Mouse (Mus musculus) hindbrain, embryonic 10.5 days (tissue): ENCODE measurements around the gene Bsdc1. TPM values are rescaled to one million over a fixed set of nuclear protein-coding genes. Genes with fewer than 3 reads are reported as not detected.

ENCODE experiments used
- polyA plus RNA-seq: library from polyadenylated mRNA; unstranded; fragments of >200 nt; fragmentation: Nextera tagmentation; extraction: Ambion mirVana; gene quantifications from 2 replicates; pipeline ENCODE4 v1.2.1, GENCODE M21; 2016

The Bsdc1 gene
- polyA plus RNA-seq, 1 experiment from 2014 or later: 24.8 TPM

Other genes starting within 250 kb of the Bsdc1 start
- 3.0 and 3.7 TPM in 2 replicates for gene C77080, start 200.2 kb upstream of the Bsdc1 start, polyA plus RNA-seq
- 0.37 and 0.63 TPM in 2 replicates for gene Sync, start 174.0 kb upstream of the Bsdc1 start, polyA plus RNA-seq
- 470 and 520 TPM in 2 replicates for gene Rbbp4, start 126.2 kb upstream of the Bsdc1 start, polyA plus RNA-seq
- 45.4 and 54.7 TPM in 2 replicates for gene Zbtb8os, start 125.9 kb upstream of the Bsdc1 start, polyA plus RNA-seq
- 7.7 and 11.8 TPM in 2 replicates for gene Zbtb8a, start 83.5 kb upstream of the Bsdc1 start, polyA plus RNA-seq
- 1.8 and 2.1 TPM in 2 replicates for gene Zbtb8b, start 20.7 kb upstream of the Bsdc1 start, polyA plus RNA-seq
- not detected in 2 replicates for gene Tssk3, start 29.4 kb downstream of the Bsdc1 start, polyA plus RNA-seq
- gene Fam229a, start 29.6 kb downstream of the Bsdc1 start, polyA plus RNA-seq: 0.41 TPM in 1 of 2 replicates, not detected in the other
- gene Marcksl1, start 52.0 kb downstream of the Bsdc1 start, polyA plus RNA-seq: 1,645 and 2,027 TPM in 2 replicates
- gene Hdac1, start 81.1 kb downstream of the Bsdc1 start, polyA plus RNA-seq: 241 and 286 TPM in 2 replicates
- gene Lck, start 112.1 kb downstream of the Bsdc1 start, polyA plus RNA-seq: 6.5 and 6.6 TPM in 2 replicates
- gene Fam167b, start 117.0 kb downstream of the Bsdc1 start, polyA plus RNA-seq: 0.46 and 1.0 TPM in 2 replicates
- gene Eif3i, start 139.1 kb downstream of the Bsdc1 start, polyA plus RNA-seq: 268 and 293 TPM in 2 replicates
- gene Tmem234, start 139.1 kb downstream of the Bsdc1 start, polyA plus RNA-seq: 226 and 229 TPM in 2 replicates
- gene Dcdc2b, start 152.7 kb downstream of the Bsdc1 start, polyA plus RNA-seq: 0.90 and 1.3 TPM in 2 replicates
- gene Iqcc, start 157.5 kb downstream of the Bsdc1 start, polyA plus RNA-seq: 27.7 and 29.1 TPM in 2 replicates
- gene Ccdc28b, start 162.4 kb downstream of the Bsdc1 start, polyA plus RNA-seq: 53.2 and 75.0 TPM in 2 replicates
- 90.1 and 108 TPM in 2 replicates for gene Txlna, start 179.5 kb downstream of the Bsdc1 start, polyA plus RNA-seq
- 14.5 and 16.4 TPM in 2 replicates for gene Kpna6, start 211.2 kb downstream of the Bsdc1 start, polyA plus RNA-seq
- 15.2 and 24.1 TPM in 2 replicates for gene Tmem39b, start 235.3 kb downstream of the Bsdc1 start, polyA plus RNA-seq